Mouse (Mus musculus) embryo, embryonic 11.5 days (tissue): ENCODE data around the gene Ephb1.

Experiments
- DNase-seq: peaks from one replicate; pipeline ENCODE4 v3.0.0-alpha.2; 2012; ENCODE audit warnings: low read depth, low spot score

Ephb1 gene

DNA sequence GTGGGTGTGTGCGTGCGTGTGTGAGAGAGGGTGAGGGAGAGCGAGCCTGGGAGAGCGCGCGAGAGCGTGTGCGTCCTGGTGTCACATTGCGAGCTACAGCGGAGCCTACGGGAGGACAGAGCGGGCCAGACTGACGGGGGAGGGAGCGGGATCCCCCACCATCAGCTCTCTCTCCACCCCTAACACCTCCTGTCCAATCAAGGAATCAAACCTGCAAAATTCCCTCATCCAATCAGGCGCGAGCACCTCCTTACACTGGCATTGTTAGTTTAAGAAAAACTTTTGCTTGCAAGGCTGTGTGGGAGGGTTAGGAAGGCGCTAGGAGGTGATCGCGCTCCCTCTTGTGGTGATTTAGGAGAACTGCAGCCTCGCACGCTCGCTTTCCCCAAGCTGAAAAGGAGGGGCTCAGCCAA lies at the start of gene Ephb1:
Gene Ephb1, minus strand, starts transcription at position 133 of the 413 bp plus-strand sequence.
- DNase-seq, result peak; percentile 84

DNA sequence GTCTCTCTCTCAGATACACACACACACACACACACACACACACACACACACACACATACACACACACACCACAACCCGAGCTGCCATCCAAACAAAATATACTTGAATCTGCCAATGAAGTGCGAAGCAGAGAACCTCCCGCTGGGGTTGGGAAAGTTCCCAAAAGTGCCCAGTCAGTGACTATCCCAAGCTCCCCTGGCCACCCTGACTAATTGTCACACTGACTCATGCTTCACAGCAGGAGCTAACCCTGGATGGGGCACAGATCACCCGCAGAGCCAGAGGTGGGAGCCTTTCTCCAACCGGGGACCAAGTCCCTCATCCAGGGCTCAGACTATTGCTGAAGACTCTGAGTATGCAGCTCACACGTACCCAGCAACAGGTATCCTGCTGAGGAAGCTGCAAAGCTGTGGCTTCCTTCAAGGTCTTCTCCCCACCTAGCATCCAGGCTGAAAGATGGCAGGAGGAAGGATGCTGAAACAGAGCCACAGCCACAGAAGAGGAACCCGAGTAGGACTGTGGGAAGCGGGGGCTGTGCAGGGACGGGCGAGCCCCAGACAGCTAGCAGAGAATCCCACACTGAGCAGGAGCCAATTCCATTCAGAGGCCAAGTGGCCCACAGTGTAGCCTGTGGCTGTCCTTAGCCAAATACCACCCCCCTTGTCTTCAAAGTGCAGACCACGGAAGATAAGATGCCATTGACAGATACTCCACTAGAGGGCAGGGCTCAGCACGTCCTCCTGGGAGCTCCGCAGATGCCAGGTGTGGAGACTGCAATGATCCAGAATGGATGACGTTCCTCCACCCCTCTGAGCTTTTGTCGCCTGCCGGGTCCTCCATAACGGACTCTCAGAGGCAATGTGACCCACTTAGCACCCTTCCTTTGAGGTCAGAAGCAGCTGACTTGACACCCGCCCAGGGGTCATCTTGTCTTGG lies 48.9 kb upstream of the Ephb1 start:
- DNase-seq, result peak; percentile 46

DNA sequence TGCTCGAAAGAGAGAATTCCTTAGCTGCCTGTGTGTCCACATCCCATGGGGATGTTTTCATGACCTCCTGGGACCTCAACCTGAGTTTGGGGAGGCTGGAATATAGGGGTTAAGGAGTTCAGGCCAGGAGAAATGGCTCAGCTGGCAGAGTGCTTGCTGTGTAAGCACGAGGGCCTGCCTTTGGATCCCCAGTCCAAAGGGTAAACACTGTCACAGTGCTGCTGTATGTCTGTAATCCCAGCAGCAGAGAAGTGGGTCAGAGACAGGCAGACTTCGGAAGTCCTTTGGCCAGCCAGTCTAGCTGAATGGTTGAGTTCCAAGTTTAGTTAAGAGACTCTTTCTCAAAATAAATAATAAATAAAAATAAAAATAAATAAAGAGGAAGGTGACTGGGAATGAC lies 48.2 kb upstream of the Ephb1 start:
- no peak for DNase-seq

DNA sequence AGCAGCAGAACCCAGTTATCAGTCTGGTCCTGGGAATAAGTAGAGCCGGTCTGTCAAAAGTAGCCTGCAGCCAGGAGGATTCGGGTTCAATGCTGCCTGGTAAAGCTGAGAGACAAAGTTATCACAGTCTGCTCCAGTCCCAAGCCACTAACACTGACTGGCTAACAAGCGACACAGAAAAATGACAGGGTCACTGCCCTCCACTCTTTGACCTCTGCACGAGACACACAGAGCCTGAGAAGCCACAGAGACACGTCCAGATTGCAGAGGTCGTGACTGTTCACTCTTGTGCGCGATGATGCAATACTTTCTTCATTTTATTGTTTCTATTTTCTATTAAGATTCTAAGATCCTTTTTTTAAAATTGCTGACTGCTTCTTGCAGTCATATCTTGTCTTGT lies 33.8 kb upstream of the Ephb1 start:
- no peak for DNase-seq

DNA sequence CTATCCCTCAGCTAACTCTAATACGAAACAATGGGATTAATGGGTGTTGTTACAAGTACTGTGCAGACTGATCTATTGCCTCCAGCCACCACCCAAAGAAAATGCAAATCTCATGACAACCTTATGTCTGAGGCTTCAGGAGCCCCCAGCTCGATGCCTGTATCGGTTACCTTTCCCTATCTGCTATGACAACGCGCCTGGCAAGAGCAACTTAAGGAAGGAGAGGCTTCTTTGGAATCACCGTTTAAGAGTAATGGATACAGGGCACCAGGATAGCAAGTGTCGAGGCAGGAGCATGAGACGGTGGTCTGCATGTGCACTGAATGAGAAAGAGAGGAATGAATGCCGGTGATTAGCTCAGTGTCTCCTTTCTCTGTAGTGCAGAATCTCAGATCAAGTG lies 32.3 kb upstream of the Ephb1 start:
- no peak for DNase-seq

DNA sequence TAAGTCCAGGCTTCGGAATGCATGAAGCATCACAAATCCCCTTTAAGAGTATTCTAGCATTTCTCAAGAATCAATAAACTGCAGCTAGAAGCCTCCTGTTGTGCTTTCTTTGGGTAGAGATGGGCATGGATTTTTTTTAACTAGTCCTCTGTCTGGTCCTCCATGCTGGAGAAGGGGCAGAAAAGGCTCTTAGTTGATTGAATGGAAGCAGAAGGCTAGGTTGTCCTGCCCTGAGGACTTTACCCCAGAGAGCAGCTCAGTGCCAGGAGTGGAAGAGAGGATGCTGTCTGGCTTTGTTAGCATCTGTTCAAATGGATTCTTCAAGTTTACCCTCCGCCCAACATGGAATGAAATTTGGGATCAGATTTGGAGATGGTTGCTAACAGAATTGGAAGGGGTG lies 25.7 kb upstream of the Ephb1 start:
- DNase-seq, result no peak

DNA sequence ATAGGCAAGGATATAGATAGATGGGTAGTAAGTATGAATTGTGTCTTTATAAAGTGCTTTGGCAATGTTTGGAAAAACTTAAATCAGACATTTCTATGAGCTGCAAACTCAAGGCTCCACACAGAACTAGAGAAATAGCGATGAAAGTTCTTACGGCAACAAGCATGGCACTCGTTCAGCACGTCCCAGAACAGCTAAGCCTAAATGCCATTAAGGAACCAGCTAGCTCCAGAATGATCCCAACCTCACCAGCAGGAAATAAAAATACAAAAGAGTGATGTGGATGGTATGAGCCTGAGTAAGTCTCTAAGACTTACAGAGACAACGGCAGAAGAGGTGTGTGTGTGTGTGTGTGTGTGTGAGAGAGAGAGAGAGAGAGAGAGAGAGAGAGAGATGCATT lies 20.2 kb upstream of the Ephb1 start:
- DNase-seq, result no peak

DNA sequence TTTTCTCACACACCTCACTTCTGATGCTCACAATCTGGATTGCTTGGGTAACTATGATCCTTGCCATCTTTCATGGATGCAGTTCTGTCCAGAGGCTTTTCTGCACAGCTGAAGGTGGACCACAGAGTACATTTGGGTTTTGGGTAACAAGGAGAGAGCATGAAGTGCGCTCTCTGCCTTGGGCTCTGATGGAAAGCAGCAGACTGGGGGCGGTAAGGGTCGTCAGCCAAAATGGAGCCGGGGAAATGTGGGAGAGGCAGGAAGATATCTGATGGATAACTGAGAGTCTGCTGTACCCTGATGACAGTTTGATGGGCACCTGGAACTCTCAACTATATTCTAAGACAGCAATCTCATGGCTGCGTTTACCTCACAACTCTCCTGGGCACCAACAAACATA lies 19.4 kb upstream of the Ephb1 start:
- no peak for DNase-seq

DNA sequence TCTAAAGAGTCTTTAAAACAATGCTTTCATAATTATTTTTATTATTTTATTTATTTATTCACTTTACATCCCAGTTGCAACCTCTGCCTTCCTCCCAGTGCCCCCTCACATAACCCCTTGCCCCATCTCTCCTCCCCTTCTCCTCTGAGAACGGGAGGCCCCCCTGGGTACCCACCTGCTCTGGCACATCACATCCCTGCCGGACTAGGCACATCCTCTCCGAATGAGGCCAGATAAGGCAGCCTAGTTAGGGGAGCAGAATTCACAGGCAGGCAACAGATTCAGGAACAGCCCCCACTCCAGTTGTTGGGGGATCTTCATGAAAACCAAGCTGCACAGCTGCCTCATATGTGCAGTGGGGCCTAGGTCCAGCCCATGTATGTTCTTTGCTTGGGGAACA lies 17.4 kb upstream of the Ephb1 start:
- no peak for DNase-seq

DNA sequence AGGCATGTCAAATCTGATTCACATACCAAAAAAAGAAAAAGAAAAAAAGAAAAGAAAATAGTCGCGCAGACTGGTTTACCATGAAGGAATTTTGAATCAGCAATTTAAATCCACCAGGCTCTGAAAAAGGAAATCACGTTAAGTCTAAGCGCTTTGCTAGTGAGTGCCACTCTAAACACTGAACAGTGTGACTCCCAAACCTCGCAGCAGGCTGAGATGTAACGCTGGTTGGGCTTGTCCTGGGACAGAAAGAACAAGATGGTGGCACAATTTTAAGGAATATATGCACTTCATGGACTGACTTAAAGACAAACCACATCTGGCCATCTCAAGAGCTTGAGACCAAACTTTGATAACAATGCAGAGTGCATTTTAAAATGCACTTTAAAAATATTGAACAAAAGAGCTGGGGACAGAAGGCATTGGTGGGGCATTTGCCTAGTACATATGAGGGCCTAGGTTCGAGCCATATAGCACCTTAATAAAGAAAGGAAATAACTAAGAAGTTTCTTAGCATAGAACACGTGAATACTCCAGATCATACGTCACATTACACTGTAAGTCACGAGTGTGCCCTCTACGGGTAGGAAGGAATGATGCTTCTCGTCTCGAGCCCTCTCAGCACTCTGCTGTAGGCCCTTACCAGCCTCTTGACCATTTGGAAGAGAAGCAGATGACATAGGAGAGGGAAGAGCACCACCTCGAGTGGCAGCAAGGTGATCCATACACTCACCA lies 16.7 kb upstream of the Ephb1 start:
- DNase-seq, result no peak

DNA sequence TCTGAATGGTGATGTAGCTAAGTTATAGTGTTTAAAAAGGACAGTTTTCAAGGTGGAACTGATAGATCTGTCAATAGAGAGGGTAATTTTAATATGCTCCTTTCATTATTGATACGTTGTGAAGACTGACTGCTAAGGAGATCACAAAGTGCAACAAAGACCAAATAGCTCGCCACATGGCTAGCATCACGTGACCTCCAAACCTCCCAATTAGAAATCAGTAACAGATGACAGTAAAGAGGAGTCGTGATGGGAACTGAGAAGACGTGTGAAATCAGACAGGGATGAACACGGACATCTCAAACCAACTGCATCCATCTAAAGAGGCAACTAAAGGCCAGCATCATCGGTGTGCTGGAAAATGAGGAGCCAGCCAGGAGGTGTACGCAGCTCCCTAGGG lies 15.6 kb upstream of the Ephb1 start:
- DNase-seq, result no peak

DNA sequence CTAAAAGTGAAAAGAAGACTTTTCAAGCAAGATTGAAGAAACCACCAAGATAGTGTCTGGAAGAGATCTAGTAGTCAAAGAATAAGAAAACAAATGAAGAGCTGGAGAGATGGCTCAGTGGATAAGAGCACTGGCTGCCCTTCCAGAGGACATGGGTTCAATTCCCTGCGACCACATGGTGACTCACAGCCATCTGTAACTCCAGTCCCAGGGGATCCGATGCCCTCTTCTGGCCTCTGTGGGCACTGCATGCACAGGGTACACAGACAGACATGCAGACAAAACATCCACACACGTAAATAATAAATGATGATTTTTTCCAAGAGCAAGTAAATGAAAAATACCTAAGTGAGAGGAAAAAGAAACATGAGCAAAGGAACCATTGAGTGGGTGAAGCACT lies 14.6 kb upstream of the Ephb1 start:
- no peak for DNase-seq

DNA sequence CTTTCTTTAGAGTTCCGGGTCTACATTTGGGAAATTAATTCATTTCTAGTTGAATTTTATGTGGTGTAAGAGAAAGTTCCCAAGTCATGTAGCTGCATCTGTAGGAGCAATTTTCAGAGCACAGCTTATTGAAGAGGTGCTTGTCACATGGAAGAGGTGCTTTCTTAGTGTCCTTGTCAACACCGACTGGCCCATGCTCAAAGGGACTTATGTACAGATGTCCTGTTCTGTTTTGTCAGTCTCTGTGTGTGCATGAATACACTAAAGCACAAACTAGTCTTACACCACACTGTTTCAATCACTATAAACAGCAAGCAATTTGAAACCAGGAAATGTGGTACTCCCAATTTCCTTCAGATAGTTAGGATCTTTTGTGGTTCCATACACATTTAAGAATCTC lies 13.3 kb upstream of the Ephb1 start:
- no peak for DNase-seq

DNA sequence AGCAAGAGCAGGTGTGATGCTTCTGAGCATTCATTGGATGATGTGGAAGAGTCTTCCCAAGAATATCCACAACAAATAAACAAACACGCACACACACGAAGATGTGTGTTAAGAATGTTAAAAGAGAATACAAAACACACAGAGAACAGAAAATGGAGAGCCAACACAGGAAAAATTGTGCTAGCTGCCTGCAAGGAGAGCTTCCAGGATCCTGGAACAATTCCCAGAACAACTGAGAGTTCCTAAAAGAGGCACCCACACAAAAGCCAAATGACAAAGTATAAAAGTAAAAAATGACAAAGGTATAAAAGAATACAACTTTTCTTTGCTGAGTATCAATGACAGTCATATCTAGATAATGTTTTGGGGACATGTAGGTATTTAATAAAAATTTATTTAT lies 11.0 kb upstream of the Ephb1 start:
- DNase-seq, result no peak

DNA sequence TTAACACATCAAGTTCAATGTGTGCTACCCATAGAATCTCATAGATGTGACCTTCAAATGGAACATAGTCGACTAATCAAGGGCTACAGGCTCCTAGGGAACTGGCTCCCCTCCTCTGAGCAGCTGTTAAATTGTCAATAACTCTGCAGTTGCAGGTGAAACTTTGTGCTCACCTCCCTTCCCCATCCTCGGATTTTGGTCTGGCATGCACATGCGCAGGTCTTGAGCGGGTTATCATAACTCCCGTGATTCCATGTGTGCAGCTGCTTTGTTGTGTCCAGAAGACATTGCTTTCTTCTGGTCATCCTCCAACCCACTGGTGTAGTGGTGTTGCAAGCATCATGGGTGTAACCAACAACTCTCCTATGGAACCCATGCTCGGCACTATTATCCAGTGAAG lies 4.8 kb upstream of the Ephb1 start:
- no peak for DNase-seq

DNA sequence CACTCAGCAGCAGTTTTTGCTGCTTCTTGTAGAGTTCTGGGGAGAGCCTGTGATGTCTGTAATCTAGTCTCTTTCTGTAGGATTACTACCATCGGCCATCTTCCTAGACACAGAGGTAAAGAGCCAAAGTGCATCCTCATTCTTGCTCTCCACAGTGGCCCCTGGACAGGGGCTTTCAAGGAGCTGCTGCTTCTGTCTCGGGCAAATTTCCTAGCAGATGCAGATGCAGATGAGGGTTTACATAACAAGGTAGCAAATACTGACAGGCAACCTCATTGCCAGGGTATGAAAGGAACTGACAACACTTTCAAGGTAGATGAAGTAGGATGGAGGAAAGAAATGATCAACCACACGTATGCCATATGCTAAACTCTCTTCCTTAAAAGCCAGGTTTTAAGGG lies 4.2 kb upstream of the Ephb1 start:
- DNase-seq, result no peak

DNA sequence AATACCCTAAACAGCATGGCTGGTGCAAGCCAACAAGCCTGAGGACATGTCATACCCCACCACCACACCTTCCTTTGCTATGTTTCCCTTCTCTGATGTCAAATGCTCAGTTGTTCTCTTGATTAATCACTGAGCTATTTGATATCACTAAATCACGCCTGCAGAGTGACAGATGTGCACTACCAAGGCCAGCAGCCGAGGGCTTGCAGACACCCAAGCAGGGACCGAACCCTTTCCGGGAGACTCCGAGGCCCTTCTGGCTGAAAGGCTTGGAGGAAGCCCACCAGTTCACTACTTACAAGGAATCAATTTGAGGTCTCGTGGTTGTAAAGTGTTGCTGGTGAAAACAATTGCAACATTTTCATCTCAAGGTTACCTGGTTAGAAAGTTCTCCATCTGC lies 3.5 kb upstream of the Ephb1 start:
- no peak for DNase-seq

DNA sequence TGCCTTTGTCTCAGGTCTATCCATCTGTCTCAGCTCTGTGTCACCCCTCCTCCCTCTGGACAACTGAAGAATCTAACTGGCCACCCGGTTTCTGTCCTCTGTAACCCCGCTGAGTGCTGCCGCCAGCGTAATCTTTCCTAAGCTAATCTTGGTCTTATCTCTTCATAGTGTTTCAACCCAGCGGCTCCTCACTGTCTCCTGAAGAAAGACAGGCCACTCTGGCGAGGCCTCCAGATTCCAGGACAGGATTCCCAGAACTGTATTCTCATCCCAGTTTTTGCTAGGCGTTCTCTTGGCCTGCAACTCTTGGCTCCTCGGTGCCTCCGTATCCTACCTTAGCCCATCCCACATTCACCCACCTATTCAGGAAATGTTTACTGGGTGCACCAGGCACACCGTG lies 2.0 kb upstream of the Ephb1 start:
- no peak for DNase-seq

DNA sequence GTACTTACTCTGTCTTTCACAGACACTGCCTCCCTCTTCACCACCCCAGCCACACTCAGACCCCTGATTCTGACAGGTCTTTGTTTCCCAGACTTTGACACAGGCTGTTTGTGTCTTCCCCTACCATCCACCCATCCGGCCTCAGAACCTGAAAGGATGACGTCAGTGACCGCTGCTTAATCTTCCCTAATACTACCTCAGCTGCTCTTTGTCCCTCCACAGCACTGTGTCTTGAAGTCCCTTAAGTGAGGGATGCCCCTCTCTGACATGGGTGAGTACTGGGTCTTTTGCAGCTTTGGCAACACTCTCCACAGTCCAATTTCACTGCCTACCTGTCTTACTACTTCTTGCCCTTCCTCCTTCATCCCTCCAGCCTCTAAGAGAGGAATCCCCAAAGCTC lies 1.2 kb upstream of the Ephb1 start:
- no peak for DNase-seq

DNA sequence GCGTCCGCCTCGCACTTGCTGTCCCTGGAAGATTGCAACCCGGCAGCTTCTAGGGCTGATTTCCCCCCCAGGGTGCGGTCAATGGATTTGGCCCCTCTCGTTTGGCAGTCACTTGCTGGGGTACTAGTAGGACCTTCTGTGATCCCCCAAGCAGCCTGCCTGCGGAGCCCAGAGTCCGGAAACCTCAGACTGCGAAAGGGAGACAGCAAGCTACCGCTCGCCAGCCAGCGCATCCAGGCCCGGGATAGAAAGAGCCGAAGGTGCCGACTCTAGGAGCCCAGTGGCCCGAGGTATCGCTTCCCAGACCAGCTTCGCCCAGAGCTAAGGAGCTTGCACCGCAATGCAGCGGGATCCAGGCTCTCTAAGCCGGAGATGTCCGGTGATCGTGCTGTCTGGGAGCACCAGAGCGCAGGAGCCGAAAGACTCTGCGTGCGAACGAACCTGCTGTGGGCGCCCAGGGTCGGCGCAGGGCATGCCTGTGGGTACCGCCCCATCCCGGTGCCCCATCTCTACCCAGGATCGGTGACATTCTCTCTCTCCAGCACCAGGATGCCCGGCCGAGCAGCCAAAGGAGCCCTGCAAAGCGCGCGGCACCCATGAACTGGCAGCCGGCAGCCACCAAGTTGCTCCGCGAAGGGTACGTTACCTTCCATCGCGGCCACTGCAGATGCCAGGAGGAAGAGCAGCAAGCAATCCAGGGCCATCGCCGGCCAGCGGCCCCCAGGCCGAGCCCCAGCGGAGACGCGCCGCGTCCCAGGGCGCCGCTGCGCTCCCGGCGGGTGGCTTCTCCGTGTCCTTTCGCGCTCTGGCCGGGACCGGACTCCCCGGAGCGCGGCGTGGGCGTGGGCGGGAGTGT lies 629 bp downstream of the Ephb1 start:
- DNase-seq, result no peak

DNA sequence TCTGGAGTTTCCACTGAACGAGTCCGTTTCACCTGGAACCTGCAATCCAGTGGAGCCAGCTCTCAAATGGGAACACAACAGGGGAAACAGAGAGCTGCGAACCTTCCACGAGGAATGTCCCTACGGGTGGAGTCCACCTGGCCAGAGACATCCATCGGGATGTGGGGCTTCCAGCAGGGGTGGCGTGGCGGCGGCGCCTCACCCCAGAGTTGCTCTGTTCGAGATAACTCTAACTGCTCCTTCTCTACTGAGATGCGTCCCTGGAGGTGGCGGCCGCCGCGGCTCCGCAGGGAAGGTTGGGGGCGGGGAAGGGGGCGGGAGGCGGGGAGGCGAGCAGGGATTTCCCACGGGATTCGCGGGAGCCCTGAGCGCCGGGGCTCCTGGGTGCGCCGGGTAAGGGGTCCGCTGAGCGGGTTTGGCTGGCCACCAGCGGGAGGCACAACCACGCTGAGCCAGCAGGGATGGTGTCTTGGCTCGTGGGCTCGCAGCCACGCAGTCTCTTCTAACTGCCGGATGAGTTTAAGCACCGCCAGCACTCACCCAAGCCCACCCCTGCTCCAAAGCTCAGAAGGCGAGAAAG lies 1.3 kb downstream of the Ephb1 start:
- no peak for DNase-seq
